Mouse (Mus musculus): Measurements from ENCODE around the gene Angptl2. TPM values are rescaled to one million over a fixed set of nuclear protein-coding genes. Genes with fewer than 3 reads are reported as not detected.
A peak's percentile ranks its signal among the peaks of the same experiment; 100 is the strongest.

The Angptl2 gene
- polyA plus RNA-seq, 1 experiment from 2014 or later = 34.1 TPM

- 0 out of 2 replicates have a peak overlapping the region, but pooled peaks have one; percentile 19 for H3K27ac ChIP-seq
- 52% methylated on average over 16 of the region's 16 CpGs for WGBS
- no peaks in the 10 kb centered on the region for H3K36me3 ChIP-seq
- no peaks in the 10 kb centered on the region for H3K27me3 ChIP-seq
- H3K9ac ChIP-seq = no peak overlapping the region
- no peaks in the 10 kb centered on the region for H3K9me3 ChIP-seq
- peaks cover 24% of the 10 kb centered on the region for H3K4me1 ChIP-seq
- ATAC-seq (ENCODE audit: borderline replicate concordance, extremely low read depth, low FRiP score, low TSS enrichment) = peak; percentile 27; the same call in 1 of the 2 replicates
- H3K4me3 ChIP-seq = no peak overlapping the region
- no peak overlapping the region for H3K4me2 ChIP-seq
Observed at GRCm38 (mm10) chr2:33179930-33180630, 35.8 kb upstream of the Angptl2 start.

GRCm38 (mm10) chr2:33183321-33183720 is 32.5 kb upstream of the Angptl2 start:
- Histone ChIP-seq H3K4me1 (peaks cover 18% of the 10 kb centered on the region), H3K9me3 (no peaks in the 10 kb centered on the region), H3K9ac (no peak overlapping the region), H3K36me3 (no peaks in the 10 kb centered on the region), H3K4me3 (no peak overlapping the region), H3K4me2 (no peak overlapping the region), H3K27ac (no peak overlapping the region), H3K27me3 (no peaks in the 10 kb centered on the region)
- WGBS = 89% methylated on average over 7 of the region's 7 CpGs
- no peak for ATAC-seq (ENCODE audit: borderline replicate concordance, extremely low read depth, low FRiP score, low TSS enrichment)

GRCm38 (mm10) chr2:33184641-33185040 is 31.2 kb upstream of the Angptl2 start:
- H3K36me3 ChIP-seq = no peaks in the 10 kb centered on the region
- no peak overlapping the region for H3K9ac ChIP-seq
- H3K27ac ChIP-seq = no peak overlapping the region
- no peak overlapping the region for H3K4me3 ChIP-seq
- H3K27me3 ChIP-seq = no peaks in the 10 kb centered on the region
- H3K4me2 ChIP-seq = no peak overlapping the region
- ATAC-seq (ENCODE audit: borderline replicate concordance, extremely low read depth, low FRiP score, low TSS enrichment) = no peak
- H3K4me1 ChIP-seq = peaks cover 7% of the 10 kb centered on the region
- H3K9me3 ChIP-seq = no peaks in the 10 kb centered on the region
- 66% methylated on average over 10 of the region's 10 CpGs for WGBS

- Histone ChIP-seq H3K4me1 (peaks cover 1% of the 10 kb centered on the region), H3K9ac (no peak overlapping the region), H3K4me3 (no peak overlapping the region), H3K4me2 (no peak overlapping the region), H3K27ac (no peak overlapping the region), H3K36me3 (no peaks in the 10 kb centered on the region), H3K27me3 (no peaks in the 10 kb centered on the region), H3K9me3 (no peaks in the 10 kb centered on the region)
- no peak for ATAC-seq (ENCODE audit: borderline replicate concordance, extremely low read depth, low FRiP score, low TSS enrichment)
- 66% methylated on average over 7 of the region's 7 CpGs for WGBS
Observed at GRCm38 (mm10) chr2:33185258-33185657, 30.6 kb upstream of the Angptl2 start.

- Histone ChIP-seq H3K27ac (no peak overlapping the region), H3K9ac (no peak overlapping the region), H3K4me1 (no peaks in the 10 kb centered on the region), H3K36me3 (no peaks in the 10 kb centered on the region), H3K9me3 (no peaks in the 10 kb centered on the region), H3K4me3 (no peak overlapping the region), H3K4me2 (no peak overlapping the region), H3K27me3 (no peaks in the 10 kb centered on the region)
- 64% methylated on average over 7 of the region's 7 CpGs for WGBS
- no peak for ATAC-seq (ENCODE audit: borderline replicate concordance, extremely low read depth, low FRiP score, low TSS enrichment)
Observed at GRCm38 (mm10) chr2:33186505-33186904, 29.4 kb upstream of the Angptl2 start.

- Histone ChIP-seq H3K27ac (no peak overlapping the region), H3K9ac (no peak overlapping the region), H3K9me3 (no peaks in the 10 kb centered on the region), H3K27me3 (no peaks in the 10 kb centered on the region), H3K4me2 (no peak overlapping the region), H3K4me1 (no peaks in the 10 kb centered on the region), H3K4me3 (no peak overlapping the region), H3K36me3 (no peaks in the 10 kb centered on the region)
- WGBS = 69% methylated on average over 2 of the region's 2 CpGs
- ATAC-seq (ENCODE audit: borderline replicate concordance, extremely low read depth, low FRiP score, low TSS enrichment) = no peak
Observed at GRCm38 (mm10) chr2:33187874-33188273, 28.0 kb upstream of the Angptl2 start.

GRCm38 (mm10) chr2:33188925-33189670 is 26.8 kb upstream of the Angptl2 start:
- ATAC-seq (ENCODE audit: borderline replicate concordance, extremely low read depth, low FRiP score, low TSS enrichment) = 0 out of 2 replicates have a peak, but pooled peaks have one; percentile 57
- WGBS = 86% methylated on average over 6 of the region's 6 CpGs
- Histone ChIP-seq H3K4me2 (no peak overlapping the region), H3K9ac (no peak overlapping the region), H3K4me1 (no peaks in the 10 kb centered on the region), H3K27me3 (no peaks in the 10 kb centered on the region), H3K36me3 (no peaks in the 10 kb centered on the region), H3K9me3 (no peaks in the 10 kb centered on the region), H3K4me3 (no peak overlapping the region), H3K27ac (no peak overlapping the region)

GRCm38 (mm10) chr2:33189976-33190375 is 25.9 kb upstream of the Angptl2 start:
- H3K9me3 ChIP-seq = no peaks in the 10 kb centered on the region
- H3K36me3 ChIP-seq = no peaks in the 10 kb centered on the region
- 92% methylated on average over 3 of the region's 3 CpGs for WGBS
- no peaks in the 10 kb centered on the region for H3K27me3 ChIP-seq
- H3K4me3 ChIP-seq = no peak overlapping the region
- ATAC-seq (ENCODE audit: borderline replicate concordance, extremely low read depth, low FRiP score, low TSS enrichment) = no peak
- no peak overlapping the region for H3K4me2 ChIP-seq
- H3K9ac ChIP-seq = no peak overlapping the region
- H3K4me1 ChIP-seq = no peaks in the 10 kb centered on the region
- H3K27ac ChIP-seq = no peak overlapping the region

- H3K4me2 ChIP-seq = no peak overlapping the region
- no peaks in the 10 kb centered on the region for H3K36me3 ChIP-seq
- H3K4me1 ChIP-seq = peaks cover 29% of the 10 kb centered on the region
- ATAC-seq (ENCODE audit: borderline replicate concordance, extremely low read depth, low FRiP score, low TSS enrichment) = no peak
- WGBS = 71% methylated on average over 14 of the region's 14 CpGs
- H3K9me3 ChIP-seq = no peaks in the 10 kb centered on the region
- H3K4me3 ChIP-seq = no peak overlapping the region
- H3K27me3 ChIP-seq = no peaks in the 10 kb centered on the region
- no peak overlapping the region for H3K27ac ChIP-seq
- no peak overlapping the region for H3K9ac ChIP-seq
Observed at GRCm38 (mm10) chr2:33200368-33201068, 15.4 kb upstream of the Angptl2 start.

- H3K27me3 ChIP-seq = no peaks in the 10 kb centered on the region
- H3K27ac ChIP-seq = no peak overlapping the region
- peaks cover 36% of the 10 kb centered on the region for H3K4me1 ChIP-seq
- WGBS = 28% methylated on average over 6 of the region's 6 CpGs
- H3K36me3 ChIP-seq = no peaks in the 10 kb centered on the region
- H3K9me3 ChIP-seq = no peaks in the 10 kb centered on the region
- ATAC-seq (ENCODE audit: borderline replicate concordance, extremely low read depth, low FRiP score, low TSS enrichment) = peak; percentile 26; the same call in 1 of the 2 replicates
- H3K4me3 ChIP-seq = no peak overlapping the region
- H3K9ac ChIP-seq = no peak overlapping the region
- H3K4me2 ChIP-seq = no peak overlapping the region
Observed at GRCm38 (mm10) chr2:33203284-33203683, 12.6 kb upstream of the Angptl2 start.

GRCm38 (mm10) chr2:33204980-33205379 is 10.9 kb upstream of the Angptl2 start:
- Histone ChIP-seq H3K4me1 (peaks cover 36% of the 10 kb centered on the region), H3K4me3 (no peak overlapping the region), H3K27me3 (no peaks in the 10 kb centered on the region), H3K9ac (no peak overlapping the region), H3K9me3 (no peaks in the 10 kb centered on the region), H3K36me3 (no peaks in the 10 kb centered on the region), H3K4me2 (no peak overlapping the region), H3K27ac (no peak overlapping the region)
- 45% methylated on average over 5 of the region's 5 CpGs for WGBS
- no peak for ATAC-seq (ENCODE audit: borderline replicate concordance, extremely low read depth, low FRiP score, low TSS enrichment)
